Mouse (Mus musculus) E14TG2a.4 (cell line): ENCODE measurements around the gene Pkd1l1.

Experiments used
- CTCF ChIP-seq: conservative IDR thresholded peaks from 2 replicates; pipeline ENCODE4 v1.5.1; 2014; ENCODE audit warnings: low read length
- NANOG ChIP-seq: IDR thresholded peaks from 2 replicates; pipeline ENCODE4 v1.6.1; 2014; ENCODE audit warnings: borderline replicate concordance, low read length, mixed read lengths

- TF ChIP-seq CTCF (no peak), NANOG (no peak)
Observed at GRCm38 (mm10) chr11:8863955-8864675, 109.0 kb downstream of the Pkd1l1 start.
